Mouse (Mus musculus) kidney, adult 18-20 months (tissue): ENCODE results near the gene Mmadhc.

Experiments used
- DNase-seq: peaks from one replicate; pipeline ENCODE4 v3.0.0; 2021

Mmadhc gene

GRCm38 (mm10) chr2:50264059-50264458 is 32.5 kb downstream of the Mmadhc start:
- no peak for DNase-seq

GRCm38 (mm10) chr2:50254955-50255354 is 41.6 kb downstream of the Mmadhc start:
- no peak for DNase-seq

GRCm38 (mm10) chr2:50248551-50248950 is 48.0 kb downstream of the Mmadhc start:
- DNase-seq = no peak

- DNase-seq = no peak
These were observed 63.1 kb downstream of the Mmadhc start for GRCm38 (mm10) chr2:50233491-50233890.
